Mouse (Mus musculus) thymus, postnatal 4 days (tissue): ENCODE results near the gene Nabp2.

Experiments
- DNase-seq: peaks from one replicate; pipeline ENCODE4 v3.0.0; 2021

Nabp2 gene

DNA sequence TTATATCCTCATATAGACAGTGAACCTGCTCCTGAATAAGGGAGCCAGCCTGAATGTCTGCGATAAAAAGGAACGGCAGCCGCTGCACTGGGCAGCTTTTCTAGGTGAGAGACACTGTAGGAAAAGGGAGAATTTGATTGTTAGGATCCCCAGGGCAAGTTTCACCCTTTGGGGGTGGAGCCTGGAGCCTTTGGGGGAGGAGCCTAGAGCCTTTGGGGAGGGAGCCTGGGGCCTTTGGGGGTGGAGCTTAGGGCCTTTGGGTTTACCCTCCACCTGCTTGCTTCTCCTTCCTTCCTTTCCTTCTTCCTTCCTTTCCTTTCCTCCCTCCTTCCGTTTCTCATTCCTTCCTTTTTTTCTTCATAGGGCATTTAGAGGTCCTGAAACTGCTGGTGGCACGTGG lies 30.7 kb downstream of the Nabp2 start:
- peak; percentile 57 for DNase-seq

DNA sequence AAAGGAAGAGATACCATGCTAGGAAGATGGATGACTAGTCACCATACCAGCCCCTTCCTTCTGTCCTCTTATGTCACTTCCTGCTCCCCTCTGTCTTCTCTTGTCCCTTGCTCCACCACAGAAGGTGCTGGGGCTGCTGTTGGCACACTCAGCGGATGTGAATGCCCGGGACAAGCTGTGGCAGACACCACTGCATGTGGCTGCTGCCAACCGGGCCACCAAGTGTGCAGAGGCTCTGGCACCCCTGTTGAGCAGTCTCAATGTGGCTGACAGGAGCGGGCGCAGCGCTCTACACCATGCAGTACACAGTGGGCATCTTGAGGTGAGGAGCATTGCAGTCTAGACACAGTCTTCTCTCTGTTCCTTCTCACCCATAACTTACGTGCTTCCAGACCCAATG lies 32.0 kb downstream of the Nabp2 start:
- no peak for DNase-seq

DNA sequence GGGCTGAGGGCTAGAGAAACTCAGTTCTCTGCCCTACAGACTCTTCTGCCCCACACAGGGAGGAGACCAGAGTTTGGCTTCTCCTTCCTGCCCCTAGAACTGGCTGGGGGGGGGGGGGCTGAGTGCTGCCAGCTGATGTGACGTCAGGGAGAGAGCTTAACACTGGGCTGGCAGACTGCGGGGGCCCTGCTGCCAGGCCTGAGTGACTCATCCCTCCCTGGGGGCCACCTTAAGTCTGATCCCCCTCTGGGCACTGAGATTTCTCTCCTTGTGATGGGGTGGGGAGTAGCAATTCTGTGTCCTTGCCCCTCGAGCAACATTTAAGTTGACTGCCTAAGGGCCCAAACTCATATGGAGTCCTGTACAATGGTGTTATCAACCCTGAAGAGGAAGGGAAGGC lies 32.8 kb downstream of the Nabp2 start:
- DNase-seq: no peak

DNA sequence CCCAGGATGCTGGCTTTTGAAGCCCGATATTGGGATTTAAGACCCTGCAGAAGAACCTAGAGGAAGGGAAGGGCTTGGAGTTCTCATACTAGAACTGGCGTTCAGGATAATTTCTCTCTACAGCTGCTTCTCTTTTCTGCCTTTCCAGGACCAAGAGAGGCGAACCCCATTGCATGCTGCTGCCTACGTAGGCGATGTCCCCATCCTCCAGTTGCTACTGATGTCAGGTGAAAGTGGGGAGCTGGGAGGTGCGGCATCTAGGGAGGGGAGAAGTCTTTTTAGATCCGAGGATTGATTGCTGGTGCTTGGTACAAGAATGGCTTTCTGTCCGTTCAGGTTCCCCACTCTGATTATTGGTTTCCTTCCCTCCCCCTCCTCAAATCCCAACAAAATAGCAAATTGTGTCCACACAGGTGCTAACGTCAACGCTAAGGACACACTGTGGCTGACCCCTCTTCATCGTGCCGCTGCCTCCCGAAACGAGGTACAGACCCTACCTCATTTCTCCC lies 33.3 kb downstream of the Nabp2 start:
- no peak for DNase-seq

DNA sequence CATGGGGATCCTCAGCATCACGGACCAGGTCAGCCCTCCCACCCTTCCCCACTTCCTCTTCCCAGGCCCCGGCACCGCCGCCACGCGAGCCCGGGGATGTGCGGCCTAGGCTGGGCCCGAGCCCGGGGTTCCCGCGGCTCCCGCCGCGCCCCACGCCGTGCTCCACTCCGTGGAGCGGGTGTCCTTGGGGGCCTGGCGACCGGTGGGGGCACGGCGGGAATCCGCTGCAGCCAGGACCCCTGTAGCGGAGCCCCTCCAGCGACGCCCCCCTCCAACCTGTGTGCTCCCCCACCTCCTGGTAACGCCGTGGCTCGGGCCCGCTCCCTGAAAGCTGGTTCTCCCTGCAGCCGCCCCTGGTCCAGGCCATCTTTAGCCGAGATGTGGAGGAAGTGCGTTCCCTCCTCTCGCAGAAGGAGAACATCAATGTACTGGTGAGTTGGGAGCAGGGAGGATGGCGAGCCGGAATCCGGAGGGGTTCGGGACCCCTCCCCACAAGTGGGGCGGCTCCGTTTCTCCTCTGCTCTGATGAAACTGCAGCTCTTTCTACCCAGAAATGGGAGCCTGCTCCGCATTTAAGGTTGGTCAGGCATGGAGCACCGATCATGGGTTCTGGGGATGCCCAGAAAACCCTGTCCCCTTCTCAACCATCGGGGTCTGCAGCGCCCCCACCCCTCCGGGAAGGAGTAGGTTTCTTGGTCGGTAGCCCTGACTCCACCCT lies 33.9 kb downstream of the Nabp2 start:
- peak; percentile 70 for DNase-seq

DNA sequence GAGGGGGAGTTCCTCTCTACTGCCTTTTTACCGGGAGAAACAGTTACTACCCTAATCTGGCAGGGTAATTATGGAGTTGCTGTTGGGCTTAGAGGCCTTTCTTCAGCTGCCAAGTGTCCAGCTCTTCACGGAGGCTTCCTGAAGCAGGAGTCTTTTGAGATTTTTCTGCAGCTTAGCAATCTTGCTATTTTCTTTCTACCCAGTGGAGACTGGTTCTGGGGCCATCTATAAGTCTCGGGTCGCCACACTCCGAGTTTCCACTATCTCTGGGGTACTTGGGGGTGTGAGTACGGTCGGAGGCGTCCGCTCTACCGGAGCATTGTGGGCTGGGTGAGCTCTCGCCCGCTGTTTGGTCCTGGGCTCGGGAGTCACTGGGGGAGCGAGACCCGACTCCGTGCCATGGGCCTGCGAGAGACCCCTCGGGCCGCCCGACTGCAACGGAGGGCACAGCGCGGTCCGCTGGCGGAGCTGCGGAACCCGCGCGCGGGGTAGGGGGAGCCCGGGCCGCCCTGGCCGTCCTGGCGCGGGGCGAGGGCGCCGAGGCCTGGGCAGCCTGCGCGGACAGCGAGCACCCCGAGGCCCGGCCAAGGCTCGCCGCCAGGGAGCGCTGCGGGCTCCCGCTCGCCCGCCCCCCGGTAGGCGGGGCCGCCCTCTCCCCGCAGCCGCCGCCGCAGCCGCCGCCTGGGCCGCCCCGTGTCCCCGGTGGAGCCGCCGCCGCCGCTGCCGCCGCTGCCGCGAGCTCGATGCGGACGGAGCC lies 34.7 kb downstream of the Nabp2 start, which contains the start of gene Ankrd52:
Gene Ankrd52 (plus strand): TSS at position 661 of the 757 bp plus-strand sequence.
- peak; percentile 94 for DNase-seq

DNA sequence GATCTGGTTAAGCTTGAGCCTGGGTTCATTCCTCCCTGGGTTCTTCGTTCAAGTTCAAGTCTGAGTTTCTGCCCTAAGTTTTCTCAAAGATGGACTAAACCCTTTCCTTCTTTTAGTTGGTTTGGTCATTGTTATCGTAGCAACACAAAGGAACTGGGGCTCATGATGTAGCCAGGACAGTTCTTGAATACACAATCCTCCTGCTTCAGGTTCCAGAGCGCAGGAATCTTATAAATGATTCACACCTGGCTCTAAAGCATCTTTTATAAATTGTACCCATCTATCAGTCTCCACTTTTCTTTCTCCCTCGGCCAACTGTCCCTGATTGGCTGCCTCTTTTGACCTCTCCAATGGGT lies 35.2 kb downstream of the Nabp2 start:
- no peak for DNase-seq

DNA sequence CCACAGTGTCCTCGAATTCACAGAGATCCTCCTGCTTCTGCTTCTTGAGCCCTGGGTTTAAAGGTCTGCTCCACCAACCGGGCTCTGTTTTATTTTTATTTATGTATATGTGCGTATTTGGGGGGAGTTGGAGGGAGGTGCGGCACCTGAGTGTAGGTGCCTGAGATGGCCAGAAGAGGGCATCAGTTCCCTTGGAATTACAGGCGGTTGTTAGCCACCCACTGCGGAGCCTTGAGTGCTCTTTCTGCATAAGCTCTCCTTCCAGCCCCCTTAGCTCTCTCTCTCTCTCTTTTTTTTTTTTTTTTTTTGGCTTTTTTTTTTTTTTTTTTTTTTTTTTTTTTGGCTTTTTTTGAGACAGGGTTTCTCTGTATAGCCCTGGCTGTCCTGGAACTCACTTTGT lies 36.9 kb downstream of the Nabp2 start:
- DNase-seq: peak; percentile 41

DNA sequence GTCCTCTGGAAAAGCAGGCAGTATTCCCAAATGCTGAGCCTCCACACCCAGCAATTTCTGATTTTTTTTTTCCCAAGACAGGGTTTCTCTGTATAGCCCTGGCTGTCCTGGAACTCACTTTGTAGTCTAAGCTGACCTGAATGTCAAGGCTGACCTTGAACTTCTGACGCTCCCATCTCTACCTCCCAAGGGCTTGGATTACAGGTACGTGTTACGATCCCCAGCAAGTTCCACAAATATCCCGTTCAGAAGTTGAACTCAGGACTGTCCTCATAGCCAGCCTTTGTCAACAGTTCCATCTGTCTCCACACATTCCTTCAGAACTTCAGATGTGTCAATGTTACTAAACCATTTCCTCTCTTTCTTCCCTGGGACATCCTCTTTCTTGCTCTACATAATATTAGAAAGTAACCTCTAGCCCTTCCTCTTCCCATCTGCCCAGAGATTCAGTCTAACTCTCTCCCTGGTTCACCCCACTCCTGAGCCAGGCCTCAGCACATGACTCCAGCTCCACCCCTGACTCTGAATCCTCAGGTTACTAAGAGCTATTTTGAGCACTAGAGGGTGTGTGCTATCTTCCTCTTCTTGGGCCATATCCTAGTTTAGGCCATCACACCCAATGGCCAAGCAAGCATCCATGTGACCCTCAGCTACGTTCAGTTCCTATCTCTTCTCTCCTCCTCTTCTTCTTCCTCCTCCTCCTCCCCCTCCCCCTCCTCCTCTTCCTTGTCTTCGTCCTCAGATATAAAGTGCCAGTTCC lies 38.1 kb downstream of the Nabp2 start:
- DNase-seq: no peak

DNA sequence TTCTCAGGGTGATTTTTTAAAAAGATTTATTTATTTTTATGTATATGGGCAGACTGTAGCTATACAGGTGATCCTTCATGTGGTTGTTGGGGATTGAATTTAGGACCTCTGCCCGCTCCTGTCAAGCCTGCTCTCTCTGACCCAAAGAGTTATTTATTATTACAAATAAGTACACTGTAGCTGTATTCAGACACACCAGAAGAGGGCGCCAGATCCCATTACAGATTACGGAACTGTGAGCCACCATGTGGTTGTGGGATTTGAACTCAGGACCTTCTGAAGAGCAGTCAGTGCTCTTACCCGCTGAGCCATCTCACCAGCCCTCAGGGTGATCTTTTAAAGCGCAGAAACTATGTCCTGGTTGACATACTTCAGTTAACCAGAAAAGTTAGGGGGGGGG lies 39.1 kb downstream of the Nabp2 start:
- no peak for DNase-seq

DNA sequence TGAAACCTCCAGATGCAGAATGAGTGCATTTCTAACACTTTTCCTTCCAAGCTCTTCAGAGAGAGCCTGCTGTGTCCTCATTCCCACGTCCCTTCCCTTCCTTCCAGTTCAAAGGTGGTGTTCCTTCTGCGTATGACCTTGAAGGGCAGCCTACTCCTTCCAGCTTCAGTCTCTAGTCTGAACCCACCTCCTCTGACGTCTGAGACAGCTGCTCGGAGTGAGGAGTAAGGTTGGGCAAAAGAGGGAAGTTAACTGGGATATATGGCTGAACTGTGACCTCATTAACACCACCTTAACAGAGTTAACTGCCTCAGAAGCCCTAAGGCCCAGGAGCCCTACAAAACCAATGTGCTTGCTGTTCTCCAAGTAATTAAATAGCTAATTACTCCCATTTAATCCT lies 40.7 kb downstream of the Nabp2 start:
- DNase-seq: no peak

DNA sequence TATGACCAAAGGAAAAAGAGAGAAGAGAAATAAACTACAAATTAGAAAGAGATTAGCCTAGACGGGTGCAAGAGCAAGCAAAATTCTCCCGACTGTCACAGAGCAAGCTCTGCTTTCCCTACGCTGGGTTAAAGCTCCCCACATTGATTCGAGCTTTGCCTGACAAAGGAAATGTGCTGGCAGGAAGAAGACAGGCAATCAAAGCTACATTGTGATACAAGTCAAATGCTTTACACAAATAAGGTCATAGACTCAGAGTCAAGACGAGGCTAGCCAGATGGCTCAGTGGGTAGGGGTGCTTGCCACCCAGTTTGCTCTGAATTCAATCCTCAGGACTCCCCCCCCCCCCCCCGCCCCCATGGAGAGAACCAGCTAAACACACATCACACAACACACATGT lies 41.3 kb downstream of the Nabp2 start:
- DNase-seq: no peak

DNA sequence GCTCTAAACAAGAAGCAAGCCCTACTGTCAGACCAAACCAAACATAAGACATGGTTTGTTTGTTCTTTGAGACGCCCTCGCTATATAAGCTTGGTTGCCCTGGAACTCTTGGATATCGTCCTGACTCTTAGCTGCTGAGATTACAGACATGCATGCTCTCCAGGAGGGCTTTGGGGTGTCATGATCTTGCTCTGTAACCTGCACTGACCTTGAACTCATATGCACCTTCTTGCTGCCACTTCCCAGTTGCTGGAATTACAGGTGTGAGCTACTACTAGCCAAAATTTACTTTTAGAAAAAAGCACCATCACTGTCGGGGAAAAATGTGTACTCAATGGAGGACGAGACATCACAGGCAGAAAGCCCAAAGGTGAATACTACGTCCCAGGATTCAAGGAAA lies 41.7 kb downstream of the Nabp2 start:
- no peak for DNase-seq

DNA sequence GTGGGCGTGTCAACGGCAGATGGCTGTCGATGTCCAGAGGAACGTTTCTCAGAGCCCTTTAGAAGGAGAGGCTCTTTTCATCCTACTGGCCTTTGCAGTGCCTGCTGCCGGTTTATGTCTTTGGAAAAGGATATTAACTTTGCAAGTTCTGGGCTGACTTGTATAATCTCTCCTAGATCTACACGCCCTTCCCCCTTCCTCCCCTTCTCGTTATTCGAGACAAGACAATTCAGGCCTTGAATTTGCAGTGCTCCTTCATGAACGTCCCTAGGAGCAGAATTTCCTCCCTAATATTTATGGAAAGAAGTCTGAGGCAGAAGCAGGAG lies 42.1 kb downstream of the Nabp2 start:
- DNase-seq: no peak

DNA sequence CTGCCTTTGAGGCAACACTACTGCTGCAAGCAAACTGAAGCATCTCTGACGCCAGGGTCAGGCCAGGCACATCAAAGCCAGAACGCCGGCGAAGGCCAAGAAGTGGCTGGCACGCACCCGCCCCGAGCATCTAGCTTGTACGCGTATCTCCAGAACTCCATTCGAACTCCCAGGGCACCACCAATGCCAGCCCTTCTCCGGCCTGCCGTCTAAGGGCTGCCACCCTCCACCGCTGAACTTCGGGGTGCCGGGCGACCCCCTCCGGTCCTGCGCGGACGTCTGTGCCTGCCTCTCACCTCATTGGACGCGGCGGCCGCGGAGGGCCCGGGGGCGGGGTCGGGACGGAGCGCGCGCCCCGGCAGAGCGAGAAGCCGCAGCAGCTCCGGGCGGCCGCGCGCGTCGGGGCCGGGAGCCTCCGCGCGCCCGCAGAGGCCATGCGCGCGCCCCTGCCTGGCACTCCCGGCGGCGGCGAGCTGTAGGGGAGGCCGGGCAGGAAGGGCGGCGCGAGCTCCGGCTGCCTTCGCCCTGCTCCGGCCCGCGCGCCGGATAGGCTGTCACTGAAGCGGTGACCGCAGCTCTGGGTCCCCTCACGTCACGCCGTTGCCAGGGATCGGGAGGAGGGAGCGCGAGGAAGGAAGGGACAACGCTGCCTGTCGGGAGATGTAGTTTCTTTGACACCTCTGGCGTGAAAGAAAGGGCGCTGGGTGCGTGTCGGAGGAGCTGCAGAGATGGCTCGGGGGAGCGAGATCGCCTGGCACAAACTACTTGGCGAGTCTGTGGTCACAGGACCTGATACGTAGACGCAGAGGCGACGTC lies 42.7 kb downstream of the Nabp2 start, which contains the start of gene Coq10a:
Gene Coq10a (minus strand): TSS at position 596 of the 816 bp plus-strand sequence.
- peak; percentile 94 for DNase-seq

DNA sequence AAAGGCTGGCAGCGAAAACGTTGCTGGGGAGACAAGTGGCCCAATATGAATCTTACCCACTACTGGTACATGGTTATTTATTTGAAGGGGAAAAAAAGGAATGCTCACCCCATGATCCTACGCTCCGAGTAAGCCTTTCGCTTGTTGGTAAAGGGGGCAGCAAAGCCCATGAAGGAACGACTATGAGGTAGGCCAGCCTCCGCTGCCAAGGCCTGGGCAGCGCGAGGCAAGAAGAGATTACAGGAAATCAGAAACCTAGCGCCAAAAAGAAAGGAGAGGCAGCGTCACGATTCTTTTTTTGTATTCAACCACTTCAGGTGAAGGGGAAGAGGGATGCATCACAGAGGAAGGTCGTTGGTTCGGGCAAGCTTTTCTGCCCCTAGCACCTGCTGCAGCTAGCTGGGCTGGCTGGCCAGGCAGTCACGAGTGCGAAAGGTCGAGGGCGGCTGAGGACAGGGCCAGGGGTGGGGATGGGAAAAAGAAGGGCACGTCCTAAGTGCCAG lies 43.3 kb downstream of the Nabp2 start:
- DNase-seq: no peak

DNA sequence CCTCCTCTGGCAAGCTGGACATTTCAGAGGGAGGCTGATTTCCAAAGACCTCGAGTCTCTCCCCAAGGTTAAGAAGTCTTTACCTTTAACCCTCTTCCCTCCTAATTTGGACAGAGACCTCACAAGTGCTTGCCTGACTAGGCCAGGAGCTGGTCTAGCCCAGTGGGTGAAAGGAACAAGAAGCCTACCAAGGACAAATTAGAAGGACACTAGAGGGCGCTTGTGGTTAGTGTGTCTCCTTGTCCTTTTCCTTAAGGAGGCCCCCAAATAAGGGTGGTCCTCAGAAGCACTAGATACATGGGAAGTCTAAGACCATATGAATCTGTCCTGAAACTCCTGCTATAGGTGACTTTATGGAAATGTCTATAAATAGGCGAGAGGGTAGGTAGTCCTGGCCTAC lies 48.7 kb downstream of the Nabp2 start:
- no peak for DNase-seq

DNA sequence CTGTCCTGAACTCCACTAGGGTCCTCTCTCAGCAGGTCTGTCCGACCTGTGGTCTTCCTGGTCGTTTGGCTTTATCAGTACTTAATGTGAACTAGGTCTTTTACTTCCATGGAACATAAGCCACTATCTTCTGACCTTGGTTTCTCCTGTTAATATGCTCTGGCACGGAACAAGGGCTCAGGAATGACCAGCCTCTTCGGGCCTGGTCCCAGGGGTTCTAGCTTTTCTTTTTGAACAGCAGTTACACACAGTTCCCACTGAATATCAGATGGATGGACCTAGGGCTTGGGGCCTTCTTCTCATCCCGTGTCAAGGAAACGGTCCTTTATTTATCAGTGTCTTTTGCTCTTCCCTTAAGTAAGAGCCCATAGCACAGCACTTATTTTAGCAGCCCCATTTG lies 49.5 kb downstream of the Nabp2 start:
- DNase-seq: no peak

DNA sequence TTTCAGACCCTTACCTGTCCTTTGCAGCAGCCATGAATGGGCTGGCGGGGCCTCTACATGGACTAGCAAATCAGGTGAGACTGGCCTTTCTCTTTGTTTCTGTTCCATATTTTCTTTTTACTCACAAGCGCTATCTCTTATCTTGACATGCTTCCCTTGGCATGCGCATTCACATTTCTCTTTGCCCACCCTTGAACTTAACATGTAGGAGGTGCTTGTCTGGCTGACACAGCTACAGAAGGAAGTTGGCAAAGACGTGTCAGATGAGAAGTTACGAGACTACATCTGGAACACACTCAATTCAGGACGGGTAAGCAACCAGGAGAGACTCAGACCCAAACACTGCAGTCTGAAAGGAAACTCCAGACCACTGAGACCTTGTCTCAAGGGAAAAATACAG lies 52.1 kb downstream of the Nabp2 start:
- DNase-seq: no peak

DNA sequence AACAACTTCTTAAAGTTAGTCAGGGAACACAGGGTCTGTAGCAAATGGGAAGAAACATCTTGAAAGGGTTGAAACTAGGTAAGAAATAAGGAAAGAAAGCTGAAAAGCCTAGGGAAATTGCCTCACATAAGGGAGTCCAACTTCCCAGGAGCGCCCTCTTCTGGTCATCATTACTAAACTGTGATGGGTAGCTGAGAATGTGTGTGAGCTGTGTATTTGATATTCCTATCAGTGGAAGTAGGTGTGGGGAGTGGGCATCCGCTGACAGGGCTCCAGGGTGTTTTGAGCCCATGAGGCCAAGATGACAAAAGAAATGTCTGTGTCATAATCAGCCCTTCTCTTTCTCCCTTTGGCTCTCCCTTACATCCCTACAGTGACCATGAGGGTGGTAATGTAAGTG lies 52.5 kb downstream of the Nabp2 start:
- DNase-seq: peak; percentile 75
